In genomic region chr5:36796296-36797014, GRCm38 (mm10) we compare ENCODE assay signal across 8 mouse cellular contexts. TPM values are rescaled to one million over a fixed set of nuclear protein-coding genes. Genes with fewer than 3 reads are reported as not detected.
DNase-seq lines count a peak whose midpoint lies in the region; ATAC-seq and TF ChIP-seq lines count a peak whose summit lies in the region.
"Not testable (repeated sequence)": the region's sequence is repeated elsewhere in the genome, so short reads cannot be mapped to it uniquely, and the experiment has no call there.

Mrfap1 (minus strand) TSS chr5:36796772.

- peak within 1 kb of the TSS; percentile 84 for H3K4me2 ChIP-seq in embryonic facial prominence, embryonic 14.5 days (ENCODE audit: low read depth, low read length)
- H3K4me2 ChIP-seq in limb, embryonic 13.5 days (replicated peaks) = peak within 1 kb of the TSS; percentile 68
- H3K4me2 ChIP-seq in midbrain, embryonic 16.5 days (ENCODE audit: low read length) = peak within 1 kb of the TSS; percentile 59

- peak; percentile 88 for TF ChIP-seq POLR2A in heart, adult 2 months (IDR thresholded peaks at IDR 0.05; ENCODE audit: insufficient read depth, low read depth, low read length)

- H3K4me3 ChIP-seq in embryonic facial prominence, embryonic 14.5 days (ENCODE audit: low read depth, low read length) = peak within 1 kb of the TSS; percentile 69
- H3K4me3 ChIP-seq in heart, adult 2 months = peak within 1 kb of the TSS; percentile 77
- H3K4me3 ChIP-seq in limb, embryonic 13.5 days = peak within 1 kb of the TSS; percentile 70
- peak within 1 kb of the TSS; percentile 72 for H3K4me3 ChIP-seq in midbrain, embryonic 16.5 days (ENCODE audit: low read depth, low read length)

- peak within 1 kb of the TSS; percentile 87 for H3K9ac ChIP-seq in embryonic facial prominence, embryonic 14.5 days (ENCODE audit: low read depth, low read length)
- peak within 1 kb of the TSS; percentile 82 for H3K9ac ChIP-seq in heart, adult 2 months (ENCODE audit: low read depth, low read length)
- H3K9ac ChIP-seq in limb, embryonic 13.5 days = peak within 1 kb of the TSS; percentile 91
- H3K9ac ChIP-seq in midbrain, embryonic 16.5 days (ENCODE audit: low read depth, low read length) = peak within 1 kb of the TSS; percentile 80

- 0% methylated on average over 47 of the region's 90 CpGs for WGBS in embryonic facial prominence, embryonic 14.5 days
- WGBS in heart, adult 2 months = under 1% methylated on average over 90 of the region's 90 CpGs
- under 1% methylated on average over 90 of the region's 90 CpGs for WGBS in limb, embryonic 13.5 days
- 0% methylated on average over 79 of the region's 90 CpGs for WGBS in midbrain, embryonic 16.5 days

- H3K27ac ChIP-seq in embryonic facial prominence, embryonic 14.5 days (replicated peaks; ENCODE audit: low read depth, low read length) = peak within 1 kb of the TSS; percentile 96
- H3K27ac ChIP-seq in heart, adult 2 months = peak within 1 kb of the TSS; percentile 90
- peak within 1 kb of the TSS; percentile 97 for H3K27ac ChIP-seq in limb, embryonic 13.5 days
- H3K27ac ChIP-seq in midbrain, embryonic 16.5 days (ENCODE audit: low read length) = peak within 1 kb of the TSS; percentile 94

- not testable (repeated sequence) for H3K4me1 ChIP-seq in embryonic facial prominence, embryonic 14.5 days (ENCODE audit: control insufficient read depth, insufficient read depth, low read length); heart, adult 2 months (ENCODE audit: control insufficient read depth, insufficient read depth, low read length); limb, embryonic 13.5 days; midbrain, embryonic 16.5 days (ENCODE audit: control insufficient read depth, insufficient read depth, low read length)

- H3K9me3 ChIP-seq in embryonic facial prominence, embryonic 14.5 days (ENCODE audit: control insufficient read depth, low read length); limb, embryonic 13.5 days; midbrain, embryonic 16.5 days (replicated peaks; ENCODE audit: control insufficient read depth, low read length, poor library complexity, severe bottlenecking): not testable (repeated sequence)

- not testable (repeated sequence) for H3K79me2 ChIP-seq in heart, adult 2 months (replicated peaks; ENCODE audit: control insufficient read depth, insufficient read depth, low read length)

- not testable (repeated sequence) for TF ChIP-seq EP300 in heart, adult 2 months (IDR thresholded peaks at IDR 0.05; ENCODE audit: insufficient read depth, low read depth, low read length)

- intact Hi-C loops in heart, adult 2 months (cut with DNase I) = loop anchor here (2.0 kb wide), 1 partner anchor 214 kb away; no protein-coding TSS in a partner anchor

- TF ChIP-seq CTCF in heart, adult 2 months (IDR thresholded peaks at IDR 0.05) = not testable (repeated sequence)

- ATAC-seq in embryonic facial prominence, embryonic 14.5 days (ENCODE audit: low read depth) = peak; percentile 89
- peak; percentile 90 for ATAC-seq in limb, embryonic 13.5 days (ENCODE audit: low FRiP score, low read depth)
- peak; percentile 83 for ATAC-seq in midbrain, embryonic 16.5 days

- DNase-seq in 3T3-L1 (ENCODE audit: low read depth, low spot score) = peak; percentile 91
- peak; percentile 77 to 91 for DNase-seq in adrenal gland, postnatal 4 days (ENCODE audit: low spot score in 2 of 2)
- peak; percentile 97 for DNase-seq in embryonic facial prominence, embryonic 14.5 days (ENCODE audit: low spot score)
- DNase-seq in heart, adult 2 months = peak; percentile 95 to 98
- peak; percentile 88 to 92 for DNase-seq in kidney, adult 8-10 months
- peak; percentile 94 to 95 for DNase-seq in spleen, postnatal 10 days (ENCODE audit: low spot score in 2 of 2)

- peaks cover 12% of the 10 kb centered on the region for H3K36me3 ChIP-seq in embryonic facial prominence, embryonic 14.5 days (ENCODE audit: control insufficient read depth, insufficient read depth, low read length)
- H3K36me3 ChIP-seq in heart, adult 2 months (ENCODE audit: control insufficient read depth, insufficient read depth, low read length); midbrain, embryonic 16.5 days (ENCODE audit: control insufficient read depth, insufficient read depth, low read length): not testable (repeated sequence)
- H3K36me3 ChIP-seq in limb, embryonic 13.5 days = peaks cover 24% of the 10 kb centered on the region

- H3K27me3 ChIP-seq in embryonic facial prominence, embryonic 14.5 days (replicated peaks; ENCODE audit: control insufficient read depth, insufficient read depth, low read length); heart, adult 2 months (ENCODE audit: control insufficient read depth, insufficient read depth, low read length); limb, embryonic 13.5 days; midbrain, embryonic 16.5 days (ENCODE audit: control insufficient read depth, insufficient read depth, low read depth, low read length): not testable (repeated sequence)

RNA-seq across cellular contexts. Expression of gene Mrfap1, which starts in this region (rescaled TPM):
- total RNA-seq in adrenal gland, postnatal 4 days (2021) = 100 to 1,000 TPM; 495 to 515 TPM
- polyA plus RNA-seq in embryonic facial prominence, embryonic 14.5 days (2014; fragmentation: Nextera tagmentation; extraction: Ambion mirVana) = 582 TPM in 2 replicates
- 100 to 1,000 TPM; 267 to 273 TPM for total RNA-seq in heart, adult 2 months (2021)
- polyA plus RNA-seq in heart, adult 2 months (2012; rRNA removed) = 89.1 and 135 TPM in 2 replicates
- 546 and 583 TPM in 2 replicates for polyA plus RNA-seq in limb, embryonic 13.5 days (2015; fragmentation: Nextera tagmentation; extraction: Ambion mirVana)
- 278 and 289 TPM in 2 replicates for polyA plus RNA-seq in midbrain, embryonic 16.5 days (2015; fragmentation: Nextera tagmentation; extraction: Ambion mirVana)

Comparison
In these comparisons a context has a peak if more than half of its experiments do, and no peak if none do; other contexts are left out.
1. Peak in every context shown above with its lines: DNase-seq, ATAC-seq, H3K4me3 ChIP-seq and H3K27ac ChIP-seq.